Mouse (Mus musculus) heart, adult 2 months (tissue): ENCODE measurements around the gene Ccdc130.

Experiments
- CTCF ChIP-seq: fragments of 200-600 bp; IDR thresholded peaks from 2 replicates; pipeline ENCODE4 v1.8.1; 2022; ENCODE audit warnings: antibody characterized with exemption, mild to moderate bottlenecking, moderate library complexity
- EP300 ChIP-seq: fragments of 200-500 bp; IDR thresholded peaks from 2 replicates; pipeline ENCODE4 v1.6.1; 2011; ENCODE audit warnings: low read depth, low read length, control low read depth; ENCODE audit not compliant: insufficient read depth
- POLR2A ChIP-seq: fragments of 200-500 bp; IDR thresholded peaks from 2 replicates; pipeline ENCODE4 v1.6.1; 2011; ENCODE audit warnings: mild to moderate bottlenecking, low read depth, low read length, control low read depth; ENCODE audit not compliant: insufficient read depth

DNA sequence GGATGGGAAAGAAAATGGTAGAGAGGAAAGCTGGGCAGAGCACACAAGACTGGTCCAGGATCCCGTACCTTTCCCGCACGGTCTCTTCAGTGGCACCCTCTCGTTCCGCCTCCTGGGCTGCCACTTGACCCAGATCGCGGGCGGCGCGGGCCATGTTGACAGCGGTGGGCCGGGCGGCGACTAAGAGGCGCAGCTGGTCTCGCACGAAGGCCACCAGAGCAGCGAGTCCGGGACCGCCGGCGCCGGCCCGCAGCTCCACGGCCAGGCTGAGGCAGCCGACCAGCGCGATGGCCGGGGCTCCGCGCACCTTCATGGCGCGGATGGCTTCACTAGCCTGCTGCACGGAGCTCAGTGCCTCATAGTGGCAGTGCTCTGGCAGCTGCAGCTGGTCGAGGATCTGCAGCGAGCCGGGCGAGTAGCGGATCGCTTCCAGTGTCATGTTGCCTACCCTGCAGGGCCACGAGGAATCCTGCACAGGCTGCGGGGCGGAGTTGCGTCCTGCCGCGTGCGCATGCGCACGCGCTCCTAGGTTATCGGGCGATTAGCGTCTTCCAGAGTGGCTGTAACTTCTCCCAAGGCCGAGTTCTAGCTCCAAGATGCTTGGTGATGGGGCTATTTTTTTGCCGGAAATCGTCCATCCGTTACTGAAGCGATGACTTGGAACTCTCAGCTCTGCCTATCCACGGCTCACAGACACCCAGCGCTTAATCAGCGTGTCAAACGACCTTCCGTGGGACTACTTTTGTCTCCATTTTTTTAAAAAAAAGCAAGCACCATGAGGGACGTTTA, 13.2 kb downstream of the Ccdc130 start, which contains the start of gene Mri1:
- TF ChIP-seq EP300 = peak; percentile 80; the same call in 1 of the 2 replicates
- TF ChIP-seq POLR2A = peak; percentile 78
- TF ChIP-seq CTCF = no peak
